Mouse (Mus musculus) neural tube, embryonic 11.5 days (tissue): ENCODE data around the gene Wdcp. TPM values are rescaled to one million over a fixed set of nuclear protein-coding genes. Genes with fewer than 3 reads are reported as not detected.
"Not testable (repeated sequence)": the region's sequence is repeated elsewhere in the genome, so short reads cannot be mapped to it uniquely, and the experiment has no call there.

ENCODE experiments used
- ATAC-seq: fragments of 200-750 bp; cut with Nextera tagmentation; 2 replicates; pipeline ENCODE4 v1.8.0; 2017; ENCODE audit warnings: moderate number of reproducible peaks, mild to moderate bottlenecking, moderate TSS enrichment, moderate library complexity; ENCODE audit not compliant: insufficient read depth, low FRiP score, low TSS enrichment
- DNase-seq: peaks from one replicate; pipeline ENCODE4 v3.0.0-alpha.2; 2015; ENCODE audit warnings: low spot score
- H3K27ac ChIP-seq: fragments of 300-500 bp; sonication (generic); 2 replicates; pipeline ENCODE4 v1.5.1; 2014; ENCODE audit warnings: low read depth, mild to moderate bottlenecking, low read length
- H3K27me3 ChIP-seq: fragments of 300-500 bp; sonication (generic); 2 replicates; pipeline ENCODE4 v1.6.1; 2014; ENCODE audit warnings: mild to moderate bottlenecking, low read length, mixed read lengths; ENCODE audit not compliant: control insufficient read depth, insufficient read depth
- H3K36me3 ChIP-seq: fragments of 300-500 bp; sonication (generic); 2 replicates; pipeline ENCODE4 v1.6.1; 2014; ENCODE audit warnings: mild to moderate bottlenecking, low read length, moderate library complexity, mixed read lengths; ENCODE audit not compliant: control insufficient read depth, insufficient read depth
- H3K4me1 ChIP-seq: fragments of 300-500 bp; sonication (generic); 2 replicates; pipeline ENCODE4 v1.6.1; 2014; ENCODE audit warnings: low read length, mixed read lengths; ENCODE audit not compliant: control insufficient read depth, insufficient read depth
- H3K4me2 ChIP-seq: fragments of 300-500 bp; sonication (generic); 2 replicates; pipeline ENCODE4 v1.6.1; 2014; ENCODE audit warnings: low read depth, mild to moderate bottlenecking, moderate library complexity
- H3K4me3 ChIP-seq: fragments of 300-500 bp; sonication (generic); 2 replicates; pipeline ENCODE4 v1.5.1; 2014; ENCODE audit warnings: low read depth, low read length
- H3K9ac ChIP-seq: fragments of 300-500 bp; sonication (generic); 2 replicates; pipeline ENCODE4 v1.6.1; 2014; ENCODE audit warnings: mild to moderate bottlenecking, low read length
- H3K9me3 ChIP-seq: fragments of 300-500 bp; sonication (generic); 2 replicates; pipeline ENCODE4 v1.6.1; 2016; ENCODE audit warnings: low read length; ENCODE audit not compliant: control insufficient read depth
- WGBS: fragments of 180-500 bp; shearing (Covaris S2); extraction: QIAGEN DNeasy Blood & Tissue Kit; methylation state at CpG from one replicate; pipeline ENCODE4 v1.1.7; 2014; 5-methylcytosine and 5-hydroxymethylcytosine counted together
- polyA plus RNA-seq: library from polyadenylated mRNA; unstranded; fragments of >200 nt; fragmentation: Nextera tagmentation; extraction: Ambion mirVana; gene quantifications from 2 replicates; pipeline ENCODE4 v1.2.1, GENCODE M21; 2014

Gene Wdcp
- polyA plus RNA-seq, 1 experiment from 2014 or later: 17.5 TPM

DNA sequence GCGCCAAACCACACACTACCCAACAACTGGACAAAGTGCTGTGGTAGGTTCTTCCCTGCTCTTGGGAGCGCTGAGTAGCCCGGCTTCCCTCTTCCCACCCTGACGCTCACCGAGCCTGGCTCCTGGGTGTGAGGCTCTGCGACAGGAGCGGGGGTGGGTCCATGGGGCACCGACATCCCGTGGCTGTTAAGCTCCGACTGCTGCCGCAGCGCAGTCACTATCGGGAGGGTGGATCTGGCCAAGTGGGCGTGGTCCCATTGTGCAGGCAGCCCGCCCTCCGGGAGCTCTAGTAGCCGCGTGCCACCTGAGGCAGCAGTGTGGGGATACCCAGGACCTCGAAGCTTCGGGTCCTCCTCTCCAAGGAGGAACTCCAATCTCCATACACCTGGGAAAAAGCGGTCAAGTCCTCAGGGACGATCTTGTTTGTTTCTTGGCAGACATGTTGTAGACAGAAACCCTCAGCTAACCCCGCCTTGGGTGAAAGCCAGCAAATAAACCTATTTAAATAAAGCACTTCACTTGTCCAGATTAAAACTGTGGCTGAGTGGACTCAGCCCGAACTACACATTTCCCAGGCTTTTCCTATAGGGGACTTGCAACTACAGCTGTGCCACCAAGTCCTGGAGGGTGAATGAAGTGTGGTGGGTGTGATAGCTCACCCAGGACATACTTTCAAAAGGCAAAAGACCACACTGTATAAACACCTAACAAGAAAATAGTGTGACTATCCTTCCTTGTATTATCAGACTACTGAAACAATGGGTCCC is 31.2 kb downstream of the Wdcp start, which contains the start of gene Mfsd2b:
Gene Mfsd2b (minus strand): TSS at position 199 of the 767 bp plus-strand sequence.
- H3K27ac ChIP-seq: no peak within 1 kb of the TSS
- peak within 1 kb of the TSS; percentile 23 for H3K4me3 ChIP-seq
- peak within 1 kb of the TSS; percentile 49 for H3K9ac ChIP-seq
- H3K27me3 ChIP-seq: no peaks in the 10 kb centered on the region
- no peaks in the 10 kb centered on the region for H3K36me3 ChIP-seq
- WGBS: 5% methylated on average over 24 of the region's 24 CpGs
- peak; percentile 62 for DNase-seq
- H3K9me3 ChIP-seq: no peaks in the 10 kb centered on the region
- no peaks in the 10 kb centered on the region for H3K4me1 ChIP-seq
- peak; percentile 84 for ATAC-seq
- peak within 1 kb of the TSS; percentile 63 for H3K4me2 ChIP-seq

DNA sequence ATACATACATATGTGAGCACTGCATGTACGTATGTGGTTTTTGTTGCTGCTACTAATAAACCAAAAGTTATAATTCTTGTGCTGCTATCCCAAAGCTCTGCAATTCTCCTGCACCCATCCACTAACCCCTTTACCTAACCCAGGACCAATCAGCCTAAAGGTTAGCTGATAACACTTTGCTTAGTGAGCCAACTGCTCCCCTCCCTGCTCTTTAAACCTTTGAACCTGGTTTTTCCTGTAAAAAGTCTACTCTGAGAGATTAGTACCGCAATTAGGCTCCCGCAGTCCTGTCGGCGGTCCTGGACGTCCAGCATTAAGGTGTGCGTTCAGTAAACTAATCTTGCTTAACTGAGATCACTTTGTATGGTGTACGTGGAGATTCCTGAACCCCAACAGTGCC is 32.5 kb downstream of the Wdcp start:
- H3K27me3 ChIP-seq: no peaks in the 10 kb centered on the region
- H3K4me3 ChIP-seq: no peak overlapping the region
- no peak overlapping the region for H3K9ac ChIP-seq
- ATAC-seq (no peak), DNase-seq (no peak)
- no peaks in the 10 kb centered on the region for H3K36me3 ChIP-seq
- no peaks in the 10 kb centered on the region for H3K9me3 ChIP-seq
- no peak overlapping the region for H3K4me2 ChIP-seq
- H3K4me1 ChIP-seq: no peaks in the 10 kb centered on the region
- H3K27ac ChIP-seq: no peak overlapping the region
- WGBS: 92% methylated on average over 8 of the region's 8 CpGs

GRCm38 (mm10) chr12:4878296-4878783 is 35.2 kb downstream of the Wdcp start:
- 80% methylated on average over 9 of the region's 9 CpGs for WGBS
- Histone ChIP-seq H3K27ac (no peak overlapping the region), H3K4me3 (no peak overlapping the region), H3K9ac (no peak overlapping the region), H3K9me3 (no peaks in the 10 kb centered on the region), H3K27me3 (no peaks in the 10 kb centered on the region), H3K36me3 (0 out of 2 replicates have a peak, but pooled peaks cover 3% of the 10 kb centered on the region), H3K4me2 (no peak overlapping the region), H3K4me1 (no peaks in the 10 kb centered on the region)
- ATAC-seq (no peak), DNase-seq (no peak)

DNA sequence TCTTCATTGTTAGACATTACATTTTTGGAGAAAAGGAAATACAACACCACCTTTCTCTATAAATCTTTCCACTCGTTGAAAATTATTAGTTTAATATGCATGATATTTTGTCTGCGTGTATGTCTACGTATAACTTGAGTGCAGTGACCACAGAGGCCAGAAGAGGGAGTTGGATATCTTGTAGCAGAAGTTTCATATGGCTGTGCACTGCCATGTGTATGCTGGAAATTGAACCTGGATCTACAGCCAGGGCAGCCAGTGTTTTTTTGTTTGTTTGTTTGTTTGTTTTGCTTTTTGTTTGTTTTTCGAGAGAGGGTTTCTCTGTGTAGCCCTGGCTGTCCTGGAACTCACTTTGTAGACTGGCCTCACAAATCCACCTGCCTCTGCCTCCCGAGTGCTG is 35.9 kb downstream of the Wdcp start:
- 93% methylated on average over 5 of the region's 5 CpGs for WGBS

GRCm38 (mm10) chr12:4882086-4882485 is 39.0 kb downstream of the Wdcp start:
- Histone ChIP-seq H3K36me3 (0 out of 2 replicates have a peak, but pooled peaks cover 3% of the 10 kb centered on the region), H3K4me1 (no peaks in the 10 kb centered on the region), H3K9me3 (no peaks in the 10 kb centered on the region), H3K4me3 (no peak overlapping the region), H3K9ac (no peak overlapping the region), H3K4me2 (no peak overlapping the region), H3K27ac (no peak overlapping the region), H3K27me3 (no peaks in the 10 kb centered on the region)
- DNase-seq: no peak
- no peak for ATAC-seq
- WGBS: 93% methylated on average over 2 of the region's 2 CpGs

More for the DNA sequence above, 35.9 kb downstream of the Wdcp start:
- H3K9me3 ChIP-seq: no peaks in the 10 kb centered on the region
- no peaks in the 10 kb centered on the region for H3K4me1 ChIP-seq
- 0 out of 2 replicates have a peak, but pooled peaks cover 3% of the 10 kb centered on the region for H3K36me3 ChIP-seq
- H3K4me2 ChIP-seq: no peak overlapping the region
- H3K27ac ChIP-seq: no peak overlapping the region
- ATAC-seq: no peak
- no peak for DNase-seq
- no peak overlapping the region for H3K9ac ChIP-seq
- no peak overlapping the region for H3K4me3 ChIP-seq
- H3K27me3 ChIP-seq: no peaks in the 10 kb centered on the region

GRCm38 (mm10) chr12:4885062-4885461 is 42.0 kb downstream of the Wdcp start:
- 85% methylated on average over 1 of the region's 1 CpGs for WGBS
- ATAC-seq (no peak), DNase-seq (no peak)
- H3K36me3 ChIP-seq: 0 out of 2 replicates have a peak, but pooled peaks cover 3% of the 10 kb centered on the region
- no peak overlapping the region for H3K9ac ChIP-seq
- H3K4me2 ChIP-seq: no peak overlapping the region
- H3K4me1 ChIP-seq: no peaks in the 10 kb centered on the region
- no peaks in the 10 kb centered on the region for H3K27me3 ChIP-seq
- no peaks in the 10 kb centered on the region for H3K9me3 ChIP-seq
- H3K4me3 ChIP-seq: no peak overlapping the region
- no peak overlapping the region for H3K27ac ChIP-seq

DNA sequence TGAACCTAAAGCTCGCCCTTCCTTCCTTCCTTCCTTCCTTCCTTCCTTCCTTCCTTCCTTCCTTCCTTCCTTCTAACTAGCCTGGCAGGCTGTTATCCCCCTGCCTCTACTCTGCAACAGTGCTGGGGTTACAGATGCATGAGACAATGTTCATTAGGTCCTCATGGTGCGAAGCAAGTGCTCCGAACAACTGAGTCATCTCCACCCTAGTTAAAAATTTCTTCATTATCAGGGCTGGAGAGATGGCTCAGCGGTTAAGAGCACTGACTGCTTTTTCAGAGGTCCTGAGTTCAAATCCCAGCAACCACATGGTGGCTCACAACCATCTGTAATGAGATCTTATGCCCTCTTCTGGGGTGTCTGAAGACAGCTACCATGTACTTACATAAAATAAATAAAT is 43.5 kb downstream of the Wdcp start:
- not testable (repeated sequence) for H3K27ac ChIP-seq, H3K27me3 ChIP-seq, H3K4me2 ChIP-seq, H3K9me3 ChIP-seq, H3K4me1 ChIP-seq, DNase-seq, H3K9ac ChIP-seq, ATAC-seq, H3K36me3 ChIP-seq, H3K4me3 ChIP-seq
- 96% methylated on average over 4 of the region's 4 CpGs for WGBS

DNA sequence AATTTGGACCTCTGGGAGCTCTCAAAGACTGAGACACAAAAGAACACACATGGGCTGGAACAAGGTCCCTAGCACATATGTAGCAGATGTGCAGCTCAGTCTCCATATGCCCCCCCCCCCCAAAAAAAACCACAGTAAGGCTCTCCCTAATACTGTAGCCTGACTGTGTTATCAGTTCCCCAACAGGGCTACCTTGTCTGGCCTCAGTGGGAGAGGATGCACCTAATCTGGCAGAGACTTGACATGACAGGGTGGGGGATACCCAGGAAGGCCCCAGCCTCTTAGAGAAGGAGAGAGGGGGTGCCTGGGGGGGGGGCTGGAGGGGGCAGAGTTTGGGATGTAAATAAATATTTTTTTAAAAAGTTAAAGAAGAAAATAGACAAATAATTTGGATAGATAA is 45.6 kb downstream of the Wdcp start:
- Histone ChIP-seq H3K9me3 (no peaks in the 10 kb centered on the region), H3K36me3 (no peaks in the 10 kb centered on the region), H3K4me2 (no peak overlapping the region), H3K4me1 (no peaks in the 10 kb centered on the region), H3K4me3 (no peak overlapping the region), H3K9ac (no peak overlapping the region), H3K27me3 (no peaks in the 10 kb centered on the region), H3K27ac (no peak overlapping the region)
- DNase-seq: no peak
- ATAC-seq: no peak

- DNase-seq (no peak), ATAC-seq (no peak)
- Histone ChIP-seq H3K27me3 (no peaks in the 10 kb centered on the region), H3K9me3 (no peaks in the 10 kb centered on the region), H3K4me1 (no peaks in the 10 kb centered on the region), H3K27ac (no peak overlapping the region), H3K4me2 (no peak overlapping the region), H3K4me3 (no peak overlapping the region), H3K9ac (no peak overlapping the region), H3K36me3 (no peaks in the 10 kb centered on the region)
- 93% methylated on average over 2 of the region's 2 CpGs for WGBS
Measured at GRCm38 (mm10) chr12:4889251-4889650, 46.1 kb downstream of the Wdcp start.
